Mouse (Mus musculus) heart, postnatal 0 days (tissue): ENCODE measurements around the gene Mipep. TPM values are rescaled to one million over a fixed set of nuclear protein-coding genes. Genes with fewer than 3 reads are reported as not detected.
A peak's percentile ranks its signal among the peaks of the same experiment; 100 is the strongest.

Experiments
- ATAC-seq: fragments of 200-750 bp; cut with Nextera tagmentation; 2 replicates; pipeline ENCODE4 v1.8.0; 2017; ENCODE audit warnings: low read depth, moderate number of reproducible peaks, moderate library complexity; ENCODE audit not compliant: insufficient read depth
- DNase-seq: peaks from one replicate; pipeline ENCODE4 v3.0.0-alpha.2; 2016; ENCODE audit warnings: low spot score
- H3K27ac ChIP-seq: fragments of 300-500 bp; sonication (generic); 2 replicates; pipeline ENCODE4 v1.5.1; 2014; ENCODE audit warnings: low read depth, mild to moderate bottlenecking
- H3K27me3 ChIP-seq: fragments of 300-500 bp; sonication (generic); 2 replicates; pipeline ENCODE4 v1.6.1; 2014; ENCODE audit warnings: low read length, mixed read lengths; ENCODE audit not compliant: control insufficient read depth, insufficient read depth
- H3K36me3 ChIP-seq: fragments of 300-500 bp; sonication (generic); replicated peaks from 2 replicates; pipeline ENCODE4 v1.6.1; 2014; ENCODE audit warnings: low read length, mixed read lengths; ENCODE audit not compliant: control insufficient read depth, insufficient read depth
- H3K4me1 ChIP-seq: fragments of 300-500 bp; sonication (generic); 2 replicates; pipeline ENCODE4 v1.6.1; 2014; ENCODE audit warnings: antibody characterized with exemption; ENCODE audit not compliant: control insufficient read depth, insufficient read depth
- H3K4me2 ChIP-seq: fragments of 300-500 bp; sonication (generic); 2 replicates; pipeline ENCODE4 v1.6.1; 2014; ENCODE audit warnings: low read depth, mild to moderate bottlenecking, low read length, moderate library complexity
- H3K4me3 ChIP-seq: fragments of 300-500 bp; sonication (generic); 2 replicates; pipeline ENCODE4 v1.5.1; 2014; ENCODE audit warnings: low read depth, low read length
- H3K9ac ChIP-seq: fragments of 300-500 bp; sonication (generic); replicated peaks from 2 replicates; pipeline ENCODE4 v1.6.1; 2014; ENCODE audit warnings: low read depth, low read length, mixed read lengths
- H3K9me3 ChIP-seq: fragments of 300-500 bp; sonication (generic); replicated peaks from 2 replicates; pipeline ENCODE4 v1.6.1; 2016; ENCODE audit warnings: low read length; ENCODE audit not compliant: control insufficient read depth
- CTCF ChIP-seq: IDR thresholded peaks from 2 replicates; pipeline ENCODE4 v1.5.1; 2016; ENCODE audit warnings: antibody characterized with exemption, control low read depth, low read depth
- EP300 ChIP-seq: IDR thresholded peaks from 2 replicates; pipeline ENCODE4 v1.6.1; 2016; ENCODE audit warnings: antibody characterized with exemption, low read depth
- WGBS: fragments of 180-500 bp; shearing (Covaris S2); extraction: QIAGEN DNeasy Blood & Tissue Kit; methylation state at CpG from one replicate; pipeline ENCODE4 v1.1.7; 2014; 5-methylcytosine and 5-hydroxymethylcytosine counted together
- polyA plus RNA-seq: library from polyadenylated mRNA; unstranded; fragments of >200 nt; fragmentation: Nextera tagmentation; extraction: Ambion mirVana; gene quantifications from 2 replicates; pipeline ENCODE4 v1.2.1, GENCODE M21; 2015
- total RNA-seq: library from RNA; depleted of rRNA; stranded (reverse); fragments of >200 nt; gene quantifications from 2 replicates; pipeline ENCODE4 v1.2.3, GENCODE M21; 2014; ENCODE audit warnings: low replicate concordance

Gene Mipep
- total and polyA plus RNA-seq, 2 experiments from 2014 or later: 29.2 to 49.1 TPM

DNA sequence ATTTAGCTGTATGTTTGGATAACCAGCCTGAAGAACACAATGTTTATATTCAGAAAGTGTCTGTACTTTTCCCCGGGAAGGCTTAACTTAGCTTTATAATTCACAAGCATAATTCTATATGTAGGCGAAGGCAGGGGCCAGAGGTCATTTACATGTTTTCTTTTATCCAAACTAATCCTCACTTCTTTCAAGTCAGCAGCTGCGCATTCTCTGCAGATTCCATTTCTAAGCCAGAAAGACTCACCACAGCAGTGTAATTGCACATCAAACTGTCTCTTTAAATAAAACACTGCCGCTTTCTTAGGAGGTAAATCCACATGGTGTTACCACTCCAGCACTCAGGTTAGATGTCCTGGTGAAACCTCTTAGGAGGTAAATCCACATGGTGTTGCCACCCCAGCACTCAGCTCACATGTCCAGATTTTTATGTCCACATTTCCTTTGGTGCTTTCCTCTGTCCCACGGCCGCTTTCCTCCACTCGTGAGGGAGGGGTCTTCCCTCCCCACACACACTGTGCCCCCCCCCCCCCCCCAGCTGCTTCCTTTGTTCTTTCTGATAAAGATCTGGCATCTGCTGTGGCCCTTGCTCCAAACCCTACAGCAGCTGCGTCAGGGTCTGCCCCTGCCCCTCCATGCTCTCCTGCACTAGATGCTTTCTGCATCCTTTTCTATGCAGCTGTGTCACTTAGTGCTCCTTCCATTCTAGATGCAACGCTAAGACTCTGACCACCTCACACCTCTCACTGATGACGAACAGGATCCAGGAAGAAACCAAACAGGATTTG lies 61.1 kb downstream of the Mipep start:
- no peak overlapping the region for H3K4me3 ChIP-seq
- no peaks in the 10 kb centered on the region for H3K27me3 ChIP-seq
- 78% methylated on average over 10 of the region's 10 CpGs for WGBS
- H3K9me3 ChIP-seq: no peaks in the 10 kb centered on the region
- peaks cover 32% of the 10 kb centered on the region for H3K36me3 ChIP-seq
- ATAC-seq: no peak
- H3K27ac ChIP-seq: no peak overlapping the region
- TF ChIP-seq CTCF (no peak), EP300 (no peak)
- no peak overlapping the region for H3K4me2 ChIP-seq
- H3K4me1 ChIP-seq: no peaks in the 10 kb centered on the region
- H3K9ac ChIP-seq: no peak overlapping the region
- no peak for DNase-seq

DNA sequence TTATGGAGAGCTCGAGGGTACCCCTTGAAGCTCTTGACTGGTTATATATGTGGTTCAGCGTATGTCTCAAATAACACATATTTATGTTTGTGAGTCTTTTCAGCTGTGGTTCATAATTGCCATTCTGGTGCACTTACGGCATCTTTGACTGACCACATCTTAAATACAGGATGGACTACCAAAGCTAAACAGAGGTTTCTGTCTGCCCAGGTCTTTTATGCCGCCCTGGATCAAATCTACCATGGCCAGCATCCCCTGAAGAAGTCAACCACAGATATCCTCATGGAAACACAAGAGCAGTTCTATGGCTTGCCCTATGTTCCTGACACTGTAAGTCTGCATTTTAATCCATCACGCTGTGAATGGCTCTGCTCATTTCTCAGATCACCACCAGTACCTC lies 61.8 kb downstream of the Mipep start:
- H3K27ac ChIP-seq: no peak overlapping the region
- ATAC-seq (no peak), DNase-seq (no peak)
- TF ChIP-seq EP300: no peak
- no peak overlapping the region for H3K4me2 ChIP-seq
- H3K9ac ChIP-seq: no peak overlapping the region
- no peaks in the 10 kb centered on the region for H3K9me3 ChIP-seq
- 93% methylated on average over 5 of the region's 5 CpGs for WGBS
- H3K4me3 ChIP-seq: no peak overlapping the region
- H3K4me1 ChIP-seq: no peaks in the 10 kb centered on the region
- H3K27me3 ChIP-seq: no peaks in the 10 kb centered on the region
- H3K36me3 ChIP-seq: peaks cover 35% of the 10 kb centered on the region

DNA sequence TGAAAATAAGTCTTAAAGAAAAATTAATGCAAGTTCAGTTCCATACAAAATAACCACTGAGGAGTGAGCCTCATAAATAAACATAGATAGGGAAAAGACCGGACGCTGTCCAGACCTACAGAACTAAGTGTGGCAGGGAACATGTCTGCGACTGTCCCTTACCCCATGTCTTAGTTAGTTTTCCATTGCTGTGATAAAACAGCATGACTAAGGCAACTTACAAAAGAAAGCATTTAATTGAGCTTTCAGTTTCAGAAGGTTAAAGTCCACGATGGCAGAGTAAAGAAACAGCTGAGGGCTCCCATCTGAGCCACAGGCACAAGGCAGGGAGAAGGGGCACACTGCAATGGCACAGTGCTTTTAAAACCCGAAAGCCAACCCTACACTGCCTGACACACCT lies 63.8 kb downstream of the Mipep start:
- TF ChIP-seq CTCF: no peak
- TF ChIP-seq EP300: no peak

DNA sequence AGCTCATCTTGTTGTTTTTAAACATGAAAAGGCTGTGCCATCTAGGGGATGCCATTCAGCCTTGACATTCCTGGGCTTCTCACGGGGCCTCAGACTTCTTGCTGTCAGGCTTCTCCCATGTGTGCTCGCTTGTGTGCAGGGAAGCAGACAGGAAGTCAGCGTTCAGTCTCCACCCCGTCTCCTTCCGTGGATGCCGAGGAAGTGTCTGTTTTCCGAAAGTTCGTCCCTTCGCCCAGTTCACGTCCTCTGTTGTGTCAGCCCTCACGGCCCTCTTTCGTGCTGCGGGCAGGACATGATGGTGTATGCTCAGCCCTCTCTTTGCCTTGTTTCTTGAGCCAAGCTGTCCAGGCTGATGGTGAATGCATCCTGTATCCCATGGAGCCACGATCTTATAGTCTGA lies 65.7 kb downstream of the Mipep start:
- DNase-seq: peak; percentile 13
- Histone ChIP-seq H3K4me2 (no peak overlapping the region), H3K9me3 (no peaks in the 10 kb centered on the region), H3K36me3 (peaks cover 38% of the 10 kb centered on the region), H3K27me3 (no peaks in the 10 kb centered on the region), H3K4me3 (no peak overlapping the region), H3K4me1 (no peaks in the 10 kb centered on the region), H3K9ac (no peak overlapping the region), H3K27ac (no peak overlapping the region)
- TF ChIP-seq EP300: no peak
- TF ChIP-seq CTCF: no peak
- ATAC-seq: no peak
- 70% methylated on average over 14 of the region's 14 CpGs for WGBS

More for the DNA sequence above, 63.8 kb downstream of the Mipep start:
- peaks cover 43% of the 10 kb centered on the region for H3K36me3 ChIP-seq
- no peak overlapping the region for H3K4me2 ChIP-seq
- H3K9me3 ChIP-seq: no peaks in the 10 kb centered on the region
- ATAC-seq: no peak
- H3K9ac ChIP-seq: no peak overlapping the region
- no peak for DNase-seq
- 78% methylated on average over 5 of the region's 5 CpGs for WGBS
- no peaks in the 10 kb centered on the region for H3K4me1 ChIP-seq
- H3K27me3 ChIP-seq: no peaks in the 10 kb centered on the region
- no peak overlapping the region for H3K27ac ChIP-seq
- H3K4me3 ChIP-seq: no peak overlapping the region

DNA sequence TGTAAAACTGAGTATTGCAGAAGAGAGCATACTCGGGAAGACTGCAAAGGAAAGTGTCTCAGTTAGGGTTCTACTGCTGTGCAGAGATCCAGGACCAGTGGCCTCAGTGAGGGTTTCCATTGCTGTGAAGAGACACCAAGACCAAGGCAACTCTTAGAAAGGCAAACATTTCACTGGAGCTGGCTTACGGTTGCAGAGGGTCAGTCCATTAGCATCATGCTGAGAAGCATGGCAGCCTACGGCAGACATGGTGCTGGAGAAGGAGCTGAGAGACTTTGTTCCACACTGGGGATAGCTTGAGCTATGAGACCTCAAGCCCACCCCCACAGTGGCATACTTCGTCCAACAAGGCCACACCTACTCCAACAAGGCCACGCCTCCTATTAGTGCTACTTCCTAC lies 67.3 kb downstream of the Mipep start:
- WGBS: 86% methylated on average over 5 of the region's 5 CpGs
- no peak overlapping the region for H3K4me2 ChIP-seq
- no peak overlapping the region for H3K27ac ChIP-seq
- no peak overlapping the region for H3K9ac ChIP-seq
- TF ChIP-seq CTCF (no peak), EP300 (no peak)
- no peaks in the 10 kb centered on the region for H3K9me3 ChIP-seq
- peaks cover 28% of the 10 kb centered on the region for H3K36me3 ChIP-seq
- peaks cover 7% of the 10 kb centered on the region for H3K4me1 ChIP-seq
- ATAC-seq: no peak
- H3K4me3 ChIP-seq: no peak overlapping the region
- no peak for DNase-seq
- H3K27me3 ChIP-seq: no peaks in the 10 kb centered on the region
